In genomic region chr17:80560669-80561401, GRCm38 (mm10) we compare ENCODE assay signal across 8 mouse cellular contexts. TPM values are rescaled to one million over a fixed set of nuclear protein-coding genes. Genes with fewer than 3 reads are reported as not detected.
DNase-seq lines count a peak whose midpoint lies in the region; ATAC-seq and TF ChIP-seq lines count a peak whose summit lies in the region.

No protein-coding gene starts in this region.

- peak; percentile 93 for TF ChIP-seq CTCF in Patski (IDR thresholded peaks at IDR 0.05)

- H3K36me3 ChIP-seq in hindbrain, embryonic 14.5 days (replicated peaks; ENCODE audit: control insufficient read depth, insufficient read depth) = no peaks in the 10 kb centered on the region

- CTCF ChIA-PET in Patski (lab: Charles Lee) = interaction anchor here (0.8 to 4.0 kb wide), 13 partner anchors 13 to 458 kb away, joined by 3 to 41 read pairs (median 4); partner anchors contain the start of gene Arhgef33

- no peaks in the 10 kb centered on the region for H3K9me3 ChIP-seq in hindbrain, embryonic 14.5 days (ENCODE audit: control insufficient read depth, low read length)

- in situ Hi-C loops in Patski (cut with MboI; ENCODE audit: low pct_unique_long_range_greater_than_20kb) = loop anchor here (5.0 kb wide), 1 partner anchor 456 kb away; no protein-coding TSS in a partner anchor

- POLR2A ChIA-PET in Patski (lab: Charles Lee) = no interaction called here

- H3K27me3 ChIP-seq in Patski = no peaks in the 10 kb centered on the region
- no peaks in the 10 kb centered on the region for H3K27me3 ChIP-seq in hindbrain, embryonic 14.5 days (ENCODE audit: control insufficient read depth, insufficient read depth, low read length)

- H3K27ac ChIP-seq in hindbrain, embryonic 14.5 days = no peak overlapping the region

- H3K4me2 ChIP-seq in hindbrain, embryonic 14.5 days (replicated peaks) = no peak overlapping the region

- no peak overlapping the region for H3K4me3 ChIP-seq in hindbrain, embryonic 14.5 days (replicated peaks; ENCODE audit: low read length)

- ATAC-seq in Patski = no peak
- ATAC-seq in hindbrain, embryonic 14.5 days (ENCODE audit: low FRiP score) = peak; percentile 71; the same call in 1 of the 2 replicates

- H3K4me1 ChIP-seq in hindbrain, embryonic 14.5 days (replicated peaks; ENCODE audit: control insufficient read depth, insufficient read depth, low read length) = no peaks in the 10 kb centered on the region; the same call in 1 of the 2 replicates

- WGBS in hindbrain, embryonic 14.5 days = 24% methylated on average over 12 of the region's 12 CpGs

- DNase-seq in Patski (ENCODE audit: low read depth, low spot score) = peak; percentile 33
- peak; percentile 73 for DNase-seq in cerebellum, adult 9-11 months
- peak; percentile 38 to 69 for DNase-seq in frontal cortex, postnatal 14 days (ENCODE audit: low spot score in 2 of 2)
- DNase-seq in hindbrain, embryonic 14.5 days (ENCODE audit: low spot score) = peak; percentile 85
- DNase-seq in layer of hippocampus, postnatal 25 days (ENCODE audit: extremely low spot score in 1 of 2, low spot score in 1 of 2) = peak; percentile 46 to 82
- DNase-seq in lung, postnatal 25 days (ENCODE audit: low spot score) = peak; percentile 81
- DNase-seq in retina, postnatal 1 day = peak; percentile 79
- DNase-seq in thymus, postnatal 4 days = peak; percentile 86

- H3K9ac ChIP-seq in hindbrain, embryonic 14.5 days = no peak overlapping the region

RNA-seq across cellular contexts. Expression of gene Cdkl4, which starts 16.8 kb away (rescaled TPM):
- 0.04 TPM for polyA plus RNA-seq in Patski (2021)
- polyA plus RNA-seq in hindbrain, embryonic 14.5 days (2014; fragmentation: Nextera tagmentation; extraction: Ambion mirVana) = 7.0 and 7.3 TPM in 2 replicates
- 10 to 100 TPM; 18.9 to 20.4 TPM for total RNA-seq in layer of hippocampus, postnatal 25 days (2021)

Comparison
In these comparisons a context has a peak if more than half of its experiments do, and no peak if none do; other contexts are left out.
1. DNase-seq: peak in every context shown above with its lines; median percentile 86 in thymus, postnatal 4 days; 85 in hindbrain, embryonic 14.5 days; 81 in lung, postnatal 25 days; 79 in retina, postnatal 1 day; 73 in cerebellum, adult 9-11 months; 64 in layer of hippocampus, postnatal 25 days; 54 in frontal cortex, postnatal 14 days; 33 in Patski.